Mouse (Mus musculus) heart, adult 2 months (tissue): Measurements from ENCODE around the gene Lrp11. TPM values are rescaled to one million over a fixed set of nuclear protein-coding genes. Genes with fewer than 3 reads are reported as not detected.

Source experiments
- DNase-seq, 2 experiments: peaks; one replicate each; pipeline ENCODE4 v3.0.0; 2021
- H3K27ac ChIP-seq: fragments of 200-600 bp; 2 replicates; pipeline ENCODE4 v1.8.1; 2022
- H3K27me3 ChIP-seq: fragments of 200-500 bp; 2 replicates; pipeline ENCODE4 v1.6.1; 2012; ENCODE audit warnings: mild to moderate bottlenecking, low read length, inconsistent platforms, mixed read lengths; ENCODE audit not compliant: control insufficient read depth, insufficient read depth
- H3K36me3 ChIP-seq: fragments of 200-500 bp; 2 replicates; pipeline ENCODE4 v1.6.1; 2012; ENCODE audit warnings: low read length, inconsistent platforms; ENCODE audit not compliant: control insufficient read depth, insufficient read depth
- H3K4me1 ChIP-seq: fragments of 200-500 bp; 2 replicates; pipeline ENCODE4 v1.6.1; 2011; ENCODE audit warnings: low read length; ENCODE audit not compliant: control insufficient read depth, insufficient read depth
- H3K4me3 ChIP-seq: fragments of 200-600 bp; 2 replicates; pipeline ENCODE4 v1.8.1; 2022
- H3K79me2 ChIP-seq: fragments of 200-500 bp; replicated peaks from 2 replicates; pipeline ENCODE4 v1.6.1; 2012; ENCODE audit warnings: mild to moderate bottlenecking, inconsistent platforms, low read length, moderate library complexity, mixed read lengths; ENCODE audit not compliant: control insufficient read depth, insufficient read depth
- H3K9ac ChIP-seq: fragments of 200-500 bp; 2 replicates; pipeline ENCODE4 v1.6.1; 2012; ENCODE audit warnings: low read depth, mild to moderate bottlenecking, control low read depth, inconsistent platforms, low read length, mixed read lengths
- CTCF ChIP-seq: fragments of 200-600 bp; IDR thresholded peaks from 2 replicates; pipeline ENCODE4 v1.8.1; 2022; ENCODE audit warnings: antibody characterized with exemption, mild to moderate bottlenecking, moderate library complexity
- EP300 ChIP-seq: fragments of 200-500 bp; IDR thresholded peaks from 2 replicates; pipeline ENCODE4 v1.6.1; 2011; ENCODE audit warnings: low read depth, low read length, control low read depth; ENCODE audit not compliant: insufficient read depth
- POLR2A ChIP-seq: fragments of 200-500 bp; IDR thresholded peaks from 2 replicates; pipeline ENCODE4 v1.6.1; 2011; ENCODE audit warnings: mild to moderate bottlenecking, low read depth, low read length, control low read depth; ENCODE audit not compliant: insufficient read depth
- WGBS: fragments of 180-500 bp; shearing (Covaris S2); methylation state at CpG from one replicate; pipeline ENCODE4 v1.1.7; 2018; 5-methylcytosine and 5-hydroxymethylcytosine counted together
- intact Hi-C: fragments of 180-260 bp; cut with DNase I; formaldehyde crosslinking; loops from one replicate; pipeline ENCODE4 v1.15.1; 2025
- polyA plus RNA-seq: library from polyadenylated mRNA; depleted of rRNA; stranded (reverse); fragments of >200 nt; gene quantifications from 2 replicates; pipeline ENCODE4 v1.2.3, GENCODE M21; 2012; rRNA removed
- total RNA-seq, 2 experiments: library from RNA; stranded (reverse); gene quantifications; 2 replicates each; pipeline ENCODE4 v1.2.3; 2021

Gene Lrp11
- total and polyA plus RNA-seq, 3 experiments, result 2.2 to 3.0 (median 3.0) TPM

GRCm38 (mm10) chr10:7663159-7664026 is 73.8 kb downstream of the Lrp11 start:
- peak overlapping the region; percentile 96 for H3K27ac ChIP-seq
- WGBS, result under 1% methylated on average over 64 of the region's 64 CpGs
- TF ChIP-seq EP300, result 0 out of 2 replicates have a peak, but pooled peaks have one; percentile 31
- TF ChIP-seq CTCF, result peak; percentile 14; the same call in 1 of the 2 replicates
- peak; percentile 91 for TF ChIP-seq POLR2A
- peak; percentile 96 to 98 for DNase-seq
- peaks cover 2% of the 10 kb centered on the region for H3K79me2 ChIP-seq
- peak overlapping the region; percentile 94 for H3K4me3 ChIP-seq
- H3K27me3 ChIP-seq, result no peaks in the 10 kb centered on the region
- H3K4me1 ChIP-seq, result peaks cover 3% of the 10 kb centered on the region
- peaks cover 3% of the 10 kb centered on the region; the same call in 1 of the 2 replicates for H3K36me3 ChIP-seq
- intact Hi-C loops, result loop anchor here (2.0 to 10.0 kb wide), 2 partner anchors 17 to 121 kb away; partner anchors contain the start of genes Lats1 and Pcmt1
- H3K9ac ChIP-seq, result peak overlapping the region; percentile 93

GRCm38 (mm10) chr10:7664027-7664526 is 74.5 kb downstream of the Lrp11 start:
- Histone ChIP-seq H3K9ac (peak overlapping the region; percentile 93), H3K27ac (peak overlapping the region; percentile 96), H3K36me3 (peaks cover 3% of the 10 kb centered on the region; the same call in 1 of the 2 replicates), H3K4me3 (peak overlapping the region; percentile 94), H3K79me2 (peaks cover 2% of the 10 kb centered on the region; the same call in 1 of the 2 replicates), H3K27me3 (no peaks in the 10 kb centered on the region), H3K4me1 (peaks cover 3% of the 10 kb centered on the region)
- TF ChIP-seq EP300 (no peak), CTCF (no peak), POLR2A (no peak)
- intact Hi-C loops, result loop anchor here (10.0 kb wide), 1 partner anchor 121 kb away; no protein-coding TSS in a partner anchor
- WGBS, result 35% methylated on average over 6 of the region's 6 CpGs
- no peak for DNase-seq

GRCm38 (mm10) chr10:7664889-7665288 is 75.3 kb downstream of the Lrp11 start:
- no peak for DNase-seq
- WGBS, result 95% methylated on average over 1 of the region's 1 CpGs
- H3K36me3 ChIP-seq, result peaks cover 3% of the 10 kb centered on the region; the same call in 1 of the 2 replicates
- H3K4me3 ChIP-seq, result no peak overlapping the region
- H3K9ac ChIP-seq, result no peak overlapping the region
- intact Hi-C loops, result loop anchor here (10.0 kb wide), 1 partner anchor 120 kb away; no protein-coding TSS in a partner anchor
- TF ChIP-seq POLR2A (no peak), CTCF (no peak), EP300 (no peak)
- H3K79me2 ChIP-seq, result no peaks in the 10 kb centered on the region
- H3K27me3 ChIP-seq, result no peaks in the 10 kb centered on the region
- H3K4me1 ChIP-seq, result peaks cover 3% of the 10 kb centered on the region
- no peak overlapping the region for H3K27ac ChIP-seq

GRCm38 (mm10) chr10:7667342-7667802 is 77.8 kb downstream of the Lrp11 start, which contains the start of gene Nup43:
Gene Nup43 (plus strand): TSS chr10:7667503.
- peak within 1 kb of the TSS; percentile 87 for H3K4me3 ChIP-seq
- intact Hi-C loops, result loop anchor here (2.0 to 10.0 kb wide), 2 partner anchors 57 to 117 kb away; partner anchors contain the start of gene Katna1
- peaks cover 3% of the 10 kb centered on the region; the same call in 1 of the 2 replicates for H3K36me3 ChIP-seq
- H3K4me1 ChIP-seq, result peaks cover 2% of the 10 kb centered on the region
- H3K27ac ChIP-seq, result peak within 1 kb of the TSS; percentile 62
- WGBS, result under 1% methylated on average over 24 of the region's 24 CpGs
- peak; percentile 93 to 95 for DNase-seq
- TF ChIP-seq POLR2A, result peak; percentile 56
- 0 out of 2 replicates have a peak, but pooled peaks have one; percentile 1 for TF ChIP-seq CTCF
- 0 out of 2 replicates have a peak, but pooled peaks have one; percentile 67 for TF ChIP-seq EP300
- no peaks in the 10 kb centered on the region for H3K27me3 ChIP-seq
- peak within 1 kb of the TSS; percentile 47 for H3K9ac ChIP-seq
- H3K79me2 ChIP-seq, result no peaks in the 10 kb centered on the region

DNA sequence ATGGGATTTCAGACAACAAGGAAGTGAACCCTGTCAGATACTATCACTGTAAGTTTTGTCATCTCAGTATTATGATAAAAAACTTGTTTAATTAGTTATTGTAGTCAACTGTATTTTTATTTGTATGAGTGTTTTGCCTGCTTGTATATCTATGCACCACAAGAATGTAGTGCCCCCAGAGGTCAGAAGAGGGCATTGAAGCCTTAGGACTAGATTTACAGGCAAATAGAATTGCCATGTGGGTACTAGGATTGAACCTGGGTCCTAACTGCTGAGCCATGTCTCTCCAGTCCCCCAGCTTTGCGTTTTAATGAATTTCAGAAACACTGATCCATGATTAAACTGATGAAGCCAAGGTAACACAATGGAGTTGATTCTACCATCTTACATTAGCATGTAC is 84.1 kb downstream of the Lrp11 start:
- Histone ChIP-seq H3K27me3 (no peaks in the 10 kb centered on the region), H3K4me1 (no peaks in the 10 kb centered on the region), H3K27ac (no peak overlapping the region), H3K79me2 (peaks cover 2% of the 10 kb centered on the region; the same call in 1 of the 2 replicates), H3K4me3 (no peak overlapping the region), H3K9ac (no peak overlapping the region), H3K36me3 (peaks cover 4% of the 10 kb centered on the region)
- WGBS, result 54% methylated on average over 1 of the region's 1 CpGs
- no peak for DNase-seq
- intact Hi-C loops, result no loop called here
- TF ChIP-seq POLR2A (no peak), EP300 (no peak), CTCF (peak; percentile 82)

Other genes with a start within 250 kb of the Lrp11 start
- 1 to 10 TPM; 2.3 to 2.6 TPM for gene Ulbp1, start 116.2 kb upstream of the Lrp11 start, total RNA-seq
- gene Ulbp1, start 116.2 kb upstream of the Lrp11 start, polyA plus RNA-seq, result 0.64 and 1.00 TPM in 2 replicates
- 1 to 10 TPM; 4.6 to 6.3 TPM for gene Nup43, start 77.7 kb downstream of the Lrp11 start, total RNA-seq
- gene Nup43, start 77.7 kb downstream of the Lrp11 start, polyA plus RNA-seq, result 4.9 and 6.7 TPM in 2 replicates
- gene Pcmt1, start 91.3 kb downstream of the Lrp11 start, total RNA-seq, result 100 to 1,000 TPM in 1 of 2 experiments, 10 to 100 TPM in 1; 92.5 to 101 TPM
- 35.3 and 61.6 TPM in 2 replicates for gene Pcmt1, start 91.3 kb downstream of the Lrp11 start, polyA plus RNA-seq
- 10 to 100 TPM; 10.8 to 11.5 TPM for gene Lats1, start 91.4 kb downstream of the Lrp11 start, total RNA-seq
- gene Lats1, start 91.4 kb downstream of the Lrp11 start, polyA plus RNA-seq, result 5.5 and 9.9 TPM in 2 replicates
- 10 to 100 TPM; 11.9 to 14.2 TPM for gene Katna1, start 136.2 kb downstream of the Lrp11 start, total RNA-seq
- gene Katna1, start 136.2 kb downstream of the Lrp11 start, polyA plus RNA-seq, result 3.7 and 4.4 TPM in 2 replicates
- gene Ginm1, start 203.0 kb downstream of the Lrp11 start, total RNA-seq, result 100 to 1,000 TPM in 1 of 2 experiments, 10 to 100 TPM in 1; 94.5 to 123 TPM
- gene Ginm1, start 203.0 kb downstream of the Lrp11 start, polyA plus RNA-seq, result 39.6 and 65.7 TPM in 2 replicates
- 10 to 100 TPM; 14.8 to 15.3 TPM for gene Ppil4, start 203.1 kb downstream of the Lrp11 start, total RNA-seq
- 5.3 and 7.2 TPM in 2 replicates for gene Ppil4, start 203.1 kb downstream of the Lrp11 start, polyA plus RNA-seq
- gene Zc3h12d, start 242.7 kb downstream of the Lrp11 start, total RNA-seq, result under 1 TPM; 0.21 to 0.32 TPM
- gene Zc3h12d, start 242.7 kb downstream of the Lrp11 start, polyA plus RNA-seq, result 0.35 and 0.50 TPM in 2 replicates